Mouse (Mus musculus) bone marrow macrophage, adult 2 months (primary cell): ENCODE measurements around the gene AU021092. TPM values are rescaled to one million over a fixed set of nuclear protein-coding genes. Genes with fewer than 3 reads are reported as not detected.

Experiments
- H3K27ac ChIP-seq: 2 replicates; pipeline ENCODE4 v1.5.1; 2012; ENCODE audit warnings: low read depth, low read length; ENCODE audit not compliant: insufficient read depth
- H3K4me1 ChIP-seq: 2 replicates; pipeline ENCODE4 v1.6.1; 2012; ENCODE audit warnings: low read length; ENCODE audit not compliant: control insufficient read depth, insufficient read depth
- H3K4me3 ChIP-seq: 2 replicates; pipeline ENCODE4 v1.5.1; 2012; ENCODE audit warnings: mild to moderate bottlenecking, low read length, moderate library complexity; ENCODE audit not compliant: insufficient read depth
- CTCF ChIP-seq: IDR thresholded peaks from 2 replicates; pipeline ENCODE4 v1.5.1; 2012; ENCODE audit warnings: low read depth, mild to moderate bottlenecking, low read length, moderate library complexity
- POLR2A ChIP-seq: IDR thresholded peaks from 2 replicates; pipeline ENCODE4 v1.6.1; 2012; ENCODE audit warnings: mild to moderate bottlenecking, low read depth, low read length, borderline replicate concordance
- polyA plus RNA-seq: library from polyadenylated mRNA; stranded (reverse); fragments of >200 nt; gene quantifications from 2 replicates; pipeline ENCODE4 v1.2.4, GENCODE M21; 2012; ENCODE audit not compliant: missing spikeins, insufficient read depth, insufficient read length

The AU021092 gene
- polyA plus RNA-seq, 1 experiment, result not detected

GRCm38 (mm10) chr16:5214126-5214525 lies 8.0 kb downstream of the AU021092 start:
- Histone ChIP-seq H3K4me3 (no peak overlapping the region), H3K27ac (no peak overlapping the region), H3K4me1 (peaks cover 11% of the 10 kb centered on the region)
- no peak for TF ChIP-seq CTCF
- no peak for TF ChIP-seq POLR2A

- Histone ChIP-seq H3K27ac (no peak overlapping the region), H3K4me3 (no peak overlapping the region), H3K4me1 (peaks cover 11% of the 10 kb centered on the region)
- TF ChIP-seq CTCF (no peak), POLR2A (no peak)
Observed at GRCm38 (mm10) chr16:5212150-5212549, 9.9 kb downstream of the AU021092 start.

- no peak for TF ChIP-seq CTCF
- TF ChIP-seq POLR2A, result no peak
- Histone ChIP-seq H3K4me1 (peaks cover 24% of the 10 kb centered on the region), H3K27ac (no peak overlapping the region), H3K4me3 (no peak overlapping the region)
Observed at GRCm38 (mm10) chr16:5210365-5210764, 11.7 kb downstream of the AU021092 start.

- H3K4me3 ChIP-seq, result peak overlapping the region; percentile 37
- H3K27ac ChIP-seq, result no peak overlapping the region
- H3K4me1 ChIP-seq, result peaks cover 42% of the 10 kb centered on the region
- TF ChIP-seq CTCF (no peak), POLR2A (no peak)
Observed at GRCm38 (mm10) chr16:5206051-5206450, 16.0 kb downstream of the AU021092 start.

GRCm38 (mm10) chr16:5205431-5205970 lies 16.6 kb downstream of the AU021092 start:
- TF ChIP-seq CTCF (no peak), POLR2A (no peak)
- Histone ChIP-seq H3K4me1 (peaks cover 40% of the 10 kb centered on the region), H3K27ac (no peak overlapping the region), H3K4me3 (no peak overlapping the region)

- TF ChIP-seq CTCF, result no peak
- peak; percentile 87 for TF ChIP-seq POLR2A
- Histone ChIP-seq H3K27ac (peak within 1 kb of the TSS; percentile 89), H3K4me3 (peak within 1 kb of the TSS; percentile 96), H3K4me1 (peaks cover 31% of the 10 kb centered on the region)
Observed at GRCm38 (mm10) chr16:5203668-5204433, 18.2 kb downstream of the AU021092 start, which contains the start of gene Nagpa. Nagpa (minus strand) TSS chr16:5204012.

- H3K27ac ChIP-seq, result peak overlapping the region; percentile 89
- H3K4me3 ChIP-seq, result peak overlapping the region; percentile 96
- no peak; the same call in 1 of the 2 replicates for TF ChIP-seq POLR2A
- no peak for TF ChIP-seq CTCF
- H3K4me1 ChIP-seq, result peaks cover 31% of the 10 kb centered on the region
Observed at GRCm38 (mm10) chr16:5203200-5203599, 18.9 kb downstream of the AU021092 start.

GRCm38 (mm10) chr16:5202681-5203080 lies 19.4 kb downstream of the AU021092 start:
- no peak for TF ChIP-seq POLR2A
- TF ChIP-seq CTCF, result peak; percentile 69
- Histone ChIP-seq H3K27ac (peak overlapping the region; percentile 89), H3K4me1 (peaks cover 31% of the 10 kb centered on the region), H3K4me3 (peak overlapping the region; percentile 96)

- Histone ChIP-seq H3K4me3 (no peak overlapping the region), H3K27ac (no peak overlapping the region), H3K4me1 (no peaks in the 10 kb centered on the region)
- peak; percentile 80; the same call in 1 of the 2 replicates for TF ChIP-seq CTCF
- no peak for TF ChIP-seq POLR2A
Observed at GRCm38 (mm10) chr16:5195080-5195479, 27.0 kb downstream of the AU021092 start.

- no peak for TF ChIP-seq CTCF
- TF ChIP-seq POLR2A, result no peak
- Histone ChIP-seq H3K27ac (no peak overlapping the region), H3K4me3 (no peak overlapping the region), H3K4me1 (peaks cover 16% of the 10 kb centered on the region)
Observed at GRCm38 (mm10) chr16:5186234-5186633, 35.9 kb downstream of the AU021092 start.
